Mouse (Mus musculus) E14TG2a.4 (cell line): ENCODE measurements around the gene Memo1.

Experiments
- CTCF ChIP-seq: conservative IDR thresholded peaks from 2 replicates; pipeline ENCODE4 v1.5.1; 2014; ENCODE audit warnings: low read length
- POU5F1 ChIP-seq: IDR thresholded peaks from 2 replicates; pipeline ENCODE4 v1.6.1; 2014; ENCODE audit warnings: low read length, borderline replicate concordance

GRCm38 (mm10) chr17:74242788-74243187 lies 52.5 kb downstream of the Memo1 start:
- TF ChIP-seq CTCF (no peak), POU5F1 (no peak)
